Mouse (Mus musculus): ENCODE measurements around the gene Flywch1. TPM values are rescaled to one million over a fixed set of nuclear protein-coding genes. Genes with fewer than 3 reads are reported as not detected.

Gene Flywch1
- 27.5 TPM for total RNA-seq (2023)

GRCm38 (mm10) chr17:23771284-23772218, at the start of gene Flywch1:
Gene Flywch1 (minus strand): TSS chr17:23771602.

GRCm38 (mm10) chr17:23790269-23791078, 19.1 kb upstream of the Flywch1 start, which contains the start of gene Srrm2:
Gene Srrm2 (plus strand): TSS chr17:23790532.

GRCm38 (mm10) chr17:23785561-23786471, 14.4 kb upstream of the Flywch1 start, which contains the start of gene Flywch2:
Gene Flywch2 (minus strand): TSS chr17:23786081.

DNA sequence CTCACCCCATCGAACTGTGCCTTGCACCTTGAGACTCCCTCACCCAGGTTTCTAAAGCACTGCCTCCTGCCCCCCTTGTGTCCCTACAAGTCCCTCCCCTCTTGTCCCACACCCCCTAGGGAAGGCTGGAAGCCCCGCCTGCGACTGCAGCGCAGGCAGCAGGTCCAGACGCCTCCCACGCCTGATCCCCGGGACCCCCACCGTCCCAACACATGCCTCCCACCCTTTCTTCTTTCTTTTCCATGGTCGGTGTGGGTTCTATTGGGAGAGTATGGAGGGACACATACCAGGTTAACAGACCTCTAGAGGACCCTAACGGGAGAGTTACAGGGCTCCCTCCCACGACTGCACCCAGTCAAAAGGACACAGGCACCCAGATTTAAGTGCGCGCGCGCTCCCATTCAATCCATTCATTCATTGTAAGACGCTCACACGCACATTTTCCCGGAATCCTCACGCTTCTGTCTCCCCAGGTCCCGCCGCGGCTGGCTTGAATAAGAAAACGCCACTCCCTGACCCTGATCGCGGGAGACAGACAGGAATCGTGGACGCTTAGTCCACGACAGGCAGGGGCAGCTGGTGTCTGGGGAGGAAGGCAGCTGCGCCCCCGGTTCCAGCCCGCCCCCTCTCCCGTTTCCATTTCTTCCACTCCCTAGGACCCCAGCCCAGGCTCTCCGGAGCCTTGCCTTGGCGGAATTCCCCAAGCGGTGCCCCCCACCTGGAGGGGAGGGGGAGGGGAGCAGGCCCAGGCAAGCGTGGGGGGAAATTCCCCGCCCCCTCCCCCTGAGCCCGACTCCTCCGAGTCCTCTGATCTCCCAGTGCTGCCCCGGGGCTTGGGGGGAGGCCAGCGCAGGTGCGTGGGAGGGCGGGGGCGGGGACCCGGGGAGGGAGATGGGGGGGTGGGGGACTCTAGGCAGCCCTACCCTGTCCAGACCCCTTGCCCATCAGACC, 25.8 kb downstream of the Flywch1 start, which contains the start of gene Kremen2:
Gene Kremen2, minus strand, starts transcription at position 533 of the 951 bp plus-strand sequence.

GRCm38 (mm10) chr17:23740598-23741021, 30.8 kb downstream of the Flywch1 start, which contains the start of gene Paqr4:
Gene Paqr4 (minus strand): TSS chr17:23740867.

GRCm38 (mm10) chr17:23725999-23726757, 45.2 kb downstream of the Flywch1 start, which contains the start of gene Pkmyt1:
Gene Pkmyt1 (plus strand): TSS chr17:23726336.

GRCm38 (mm10) chr17:23722376-23723125, 48.9 kb downstream of the Flywch1 start, which contains the start of gene 1520401A03Rik:
Gene 1520401A03Rik (minus strand): TSS chr17:23722783.

Other genes starting within 250 kb of the Flywch1 start
- gene Zfp213, start 207.4 kb downstream of the Flywch1 start, total RNA-seq (2023) = 8.7 TPM
- not detected for gene Zfp13, start 172.1 kb downstream of the Flywch1 start, total RNA-seq (2023)
- gene Zscan10, start 170.7 kb downstream of the Flywch1 start, total RNA-seq (2023) = 0.86 TPM
- 0.41 TPM for gene Mmp25, start 126.3 kb downstream of the Flywch1 start, total RNA-seq (2023)
- gene Bicdl2, start 111.1 kb downstream of the Flywch1 start, total RNA-seq (2023) = not detected
- gene Hcfc1r1, start 98.0 kb downstream of the Flywch1 start, total RNA-seq (2023) = 39.5 TPM
- gene Thoc6, start 97.7 kb downstream of the Flywch1 start, total RNA-seq (2023) = 22.4 TPM
- gene Tnfrsf12a, start 94.1 kb downstream of the Flywch1 start, total RNA-seq (2023) = 61.0 TPM
- not detected for gene Cldn6, start 92.4 kb downstream of the Flywch1 start, total RNA-seq (2023)
- gene Cldn9, start 87.6 kb downstream of the Flywch1 start, total RNA-seq (2023) = not detected
- gene 1520401A03Rik, start 48.8 kb downstream of the Flywch1 start, total RNA-seq (2023) = not detected
- 36.2 TPM for gene Pkmyt1, start 45.3 kb downstream of the Flywch1 start, total RNA-seq (2023)
- 2.6 TPM for gene Paqr4, start 30.7 kb downstream of the Flywch1 start, total RNA-seq (2023)
- gene Kremen2, start 25.8 kb downstream of the Flywch1 start, total RNA-seq (2023) = 0.89 TPM
- gene Flywch2, start 14.5 kb upstream of the Flywch1 start, total RNA-seq (2023) = not detected
- gene Srrm2, start 18.9 kb upstream of the Flywch1 start, total RNA-seq (2023) = 1,442 TPM
- gene Elob, start 57.5 kb upstream of the Flywch1 start, total RNA-seq (2023) = 199 TPM
- not detected for gene Prss33, start 64.5 kb upstream of the Flywch1 start, total RNA-seq (2023)
- not detected for gene Prss32, start 72.3 kb upstream of the Flywch1 start, total RNA-seq (2023)
- gene Prss41, start 72.6 kb upstream of the Flywch1 start, total RNA-seq (2023) = 1.4 TPM
- not detected for gene Prss21, start 96.5 kb upstream of the Flywch1 start, total RNA-seq (2023)
- not detected for gene Dcpp1, start 109.3 kb upstream of the Flywch1 start, total RNA-seq (2023)
- gene Dcpp2, start 109.3 kb upstream of the Flywch1 start, total RNA-seq (2023) = not detected
- not detected for gene Dcpp3, start 145.9 kb upstream of the Flywch1 start, total RNA-seq (2023)
- not detected for gene Sbp, start 170.1 kb upstream of the Flywch1 start, total RNA-seq (2023)
- gene Sbpl, start 183.7 kb upstream of the Flywch1 start, total RNA-seq (2023) = not detected
- gene Prss30, start 209.0 kb upstream of the Flywch1 start, total RNA-seq (2023) = not detected
- gene Prss22, start 226.5 kb upstream of the Flywch1 start, total RNA-seq (2023) = not detected